Mouse (Mus musculus) megakaryocyte, embryonic 14.5 days (primary cell): ENCODE data around the gene Exoc3. TPM values are rescaled to one million over a fixed set of nuclear protein-coding genes. Genes with fewer than 3 reads are reported as not detected.

Experiments used
- H3K27me3 ChIP-seq: replicated peaks from 2 replicates; pipeline ENCODE3; 2012; ENCODE audit warnings: inconsistent platforms
- H3K36me3 ChIP-seq: replicated peaks from 2 replicates; pipeline ENCODE3; 2012; ENCODE audit warnings: low read length, inconsistent platforms, mixed read lengths
- H3K4me1 ChIP-seq: 2 replicates; pipeline ENCODE4 v1.6.1; 2012; ENCODE audit warnings: inconsistent platforms
- H3K4me3 ChIP-seq: replicated peaks from 2 replicates; pipeline ENCODE3; 2012; ENCODE audit warnings: moderate library complexity, mild to moderate bottlenecking, inconsistent platforms
- H3K9me3 ChIP-seq: 2 replicates; pipeline ENCODE4 v1.6.1; 2012; ENCODE audit warnings: inconsistent platforms
- FLI1 ChIP-seq: IDR thresholded peaks from 2 replicates; pipeline ENCODE4 v1.6.1; 2012; ENCODE audit warnings: low read length, inconsistent platforms, mixed read lengths
- GATA1 ChIP-seq: IDR thresholded peaks from 3 replicates; pipeline ENCODE4 v1.6.1; 2012; ENCODE audit warnings: mixed read lengths, low read length, inconsistent platforms, borderline replicate concordance
- polyA plus RNA-seq: library from polyadenylated mRNA; stranded (reverse); fragments of >175 nt; gene quantifications from 2 replicates; pipeline ENCODE4 v1.2.3, GENCODE M21; 2012; ENCODE audit warnings: low replicate concordance; ENCODE audit not compliant: insufficient read depth

Gene Exoc3
- polyA plus RNA-seq, 1 experiment = 18.1 TPM

DNA sequence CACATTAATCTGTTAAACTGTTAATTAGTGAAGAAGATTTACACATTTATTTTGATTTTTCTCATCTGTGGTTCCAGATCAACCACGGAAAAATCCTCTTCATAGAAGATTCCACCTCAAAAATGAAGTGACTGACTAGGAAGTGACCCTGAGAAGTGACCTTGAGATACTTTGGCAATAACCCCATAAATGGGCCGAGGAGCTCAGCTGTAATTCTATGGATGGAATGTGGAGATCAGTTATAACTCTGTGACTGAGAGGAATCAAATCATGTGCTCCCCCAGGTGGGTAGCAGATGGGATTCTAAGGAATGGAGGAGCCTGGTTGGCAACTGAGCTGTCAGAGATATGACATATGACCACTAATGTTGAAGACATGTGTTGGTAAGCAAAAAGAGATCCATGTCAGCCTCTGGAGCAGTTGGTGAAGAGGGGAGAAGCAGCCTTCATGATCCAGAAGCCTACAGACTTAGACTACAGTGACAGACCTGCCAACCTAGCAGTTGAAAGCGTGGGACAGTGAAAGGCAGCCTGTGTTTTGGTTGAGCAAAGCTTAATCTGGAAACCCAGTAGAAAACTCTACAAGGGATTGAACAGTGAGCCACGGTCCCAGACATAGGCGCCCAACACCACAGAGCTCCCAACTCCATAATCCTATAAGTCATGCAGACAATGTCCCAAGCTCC is 25.4 kb downstream of the Exoc3 start:
- Histone ChIP-seq H3K4me3 (no peak overlapping the region), H3K4me1 (0 out of 2 replicates have a peak, but pooled peaks cover 4% of the 10 kb centered on the region), H3K36me3 (peaks cover 62% of the 10 kb centered on the region), H3K27me3 (no peaks in the 10 kb centered on the region), H3K9me3 (no peaks in the 10 kb centered on the region)
- TF ChIP-seq GATA1 = no peak
- TF ChIP-seq FLI1 = no peak

DNA sequence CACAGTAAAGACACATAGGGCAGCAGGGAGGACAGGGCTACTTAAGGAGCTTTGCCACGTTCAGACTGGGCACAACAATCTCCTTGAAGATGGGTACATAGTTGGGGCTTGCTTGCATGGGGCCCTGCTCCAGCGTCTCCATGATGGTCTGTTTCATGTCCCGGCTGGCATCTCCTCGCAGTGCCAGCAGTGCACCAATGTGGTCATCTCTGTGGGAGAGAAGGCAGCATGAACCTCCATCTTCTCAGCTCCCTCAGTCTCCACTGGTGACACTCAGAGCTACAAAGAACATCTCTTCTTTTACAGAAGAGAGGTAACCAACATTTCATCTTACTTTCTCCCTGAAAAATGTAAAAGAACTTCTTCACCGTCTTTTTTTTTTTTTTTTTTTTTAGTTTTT is 36.5 kb downstream of the Exoc3 start:
- no peak overlapping the region for H3K4me3 ChIP-seq
- peaks cover 73% of the 10 kb centered on the region for H3K36me3 ChIP-seq
- TF ChIP-seq GATA1 (no peak), FLI1 (no peak)
- peaks cover 5% of the 10 kb centered on the region; the same call in 1 of the 2 replicates for H3K4me1 ChIP-seq
- H3K9me3 ChIP-seq = no peaks in the 10 kb centered on the region
- H3K27me3 ChIP-seq = peaks cover 2% of the 10 kb centered on the region

DNA sequence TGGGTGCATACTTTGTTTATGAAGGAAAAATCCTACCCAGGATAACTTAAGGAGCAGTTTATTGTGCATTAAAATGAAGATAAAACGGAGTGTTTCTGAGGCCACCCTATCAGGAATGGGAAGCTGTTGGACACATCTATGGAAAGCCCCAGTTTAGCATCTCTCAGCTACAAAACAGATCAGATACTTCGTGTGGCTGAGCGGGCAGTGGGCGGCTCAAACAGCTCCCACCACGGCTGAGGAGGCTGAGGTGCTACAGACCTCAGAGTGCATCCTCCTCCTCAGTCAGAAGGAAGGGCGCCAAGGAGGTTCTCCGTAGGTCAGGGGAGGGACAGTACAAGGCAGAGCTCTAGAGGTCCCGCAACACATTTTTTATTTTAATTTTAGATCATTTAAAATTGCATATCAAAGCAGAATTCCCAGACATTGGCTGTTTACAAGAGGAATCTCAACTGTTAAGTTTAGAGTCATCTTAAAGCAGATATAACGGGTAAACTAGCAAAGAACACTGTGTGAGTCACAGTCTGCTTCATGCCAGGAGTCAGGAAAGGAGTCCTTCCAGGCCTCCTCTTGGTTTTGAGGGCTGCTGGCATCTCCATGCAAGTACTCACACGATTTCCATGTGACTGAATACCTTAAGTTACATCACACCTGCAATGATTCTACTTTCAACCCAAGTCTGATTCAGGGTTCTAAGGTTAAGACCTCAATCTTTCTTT is 38.9 kb downstream of the Exoc3 start:
- H3K27me3 ChIP-seq = peaks cover 18% of the 10 kb centered on the region
- peaks cover 4% of the 10 kb centered on the region for H3K9me3 ChIP-seq
- H3K4me3 ChIP-seq = no peak overlapping the region
- no peak for TF ChIP-seq FLI1
- TF ChIP-seq GATA1 = no peak
- peaks cover 12% of the 10 kb centered on the region; the same call in 1 of the 2 replicates for H3K4me1 ChIP-seq
- peaks cover 54% of the 10 kb centered on the region for H3K36me3 ChIP-seq

DNA sequence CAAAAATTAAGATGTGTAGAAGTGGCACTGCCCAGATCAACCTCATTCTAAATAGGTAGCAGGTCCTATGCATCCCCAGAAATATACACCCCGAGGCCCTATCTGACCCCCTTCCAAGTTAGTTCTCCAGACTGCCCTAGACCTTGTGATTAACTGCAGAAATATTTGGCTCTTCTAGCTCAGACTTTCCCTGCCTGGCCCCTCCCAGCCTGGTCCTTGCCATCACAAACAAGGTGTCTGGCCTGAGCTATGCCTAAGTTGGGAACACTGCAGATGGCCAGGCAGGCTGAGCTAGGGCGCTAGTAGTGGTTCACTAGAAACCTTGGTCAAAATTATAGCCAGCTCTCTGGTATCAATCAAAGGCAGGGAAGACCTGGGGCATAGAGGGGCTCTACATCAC is 41.0 kb downstream of the Exoc3 start:
- TF ChIP-seq GATA1 (no peak), FLI1 (no peak)
- Histone ChIP-seq H3K4me3 (no peak overlapping the region), H3K9me3 (peaks cover 9% of the 10 kb centered on the region), H3K36me3 (peaks cover 33% of the 10 kb centered on the region), H3K4me1 (peaks cover 12% of the 10 kb centered on the region; the same call in 1 of the 2 replicates), H3K27me3 (peaks cover 31% of the 10 kb centered on the region)

DNA sequence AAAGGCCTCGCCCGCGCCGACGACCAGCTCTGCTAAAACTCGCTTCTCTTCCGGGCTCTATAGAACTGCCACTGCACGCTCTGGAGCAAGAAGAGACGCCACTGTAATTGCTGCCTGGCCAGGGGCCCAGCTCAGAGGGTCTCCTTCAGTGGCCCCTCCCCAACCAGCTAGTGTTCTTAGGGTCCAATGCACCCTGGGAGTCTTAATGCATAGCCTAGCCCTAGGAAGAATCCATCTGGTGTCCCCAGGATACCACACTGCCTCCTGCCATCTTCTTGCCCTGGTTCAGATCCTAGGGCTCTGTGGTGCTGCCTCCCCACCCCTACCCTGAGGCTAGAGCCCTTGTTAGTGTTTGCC is 41.5 kb downstream of the Exoc3 start:
- H3K9me3 ChIP-seq = peaks cover 9% of the 10 kb centered on the region
- H3K27me3 ChIP-seq = peaks cover 31% of the 10 kb centered on the region
- peak overlapping the region; percentile 88 for H3K4me3 ChIP-seq
- H3K36me3 ChIP-seq = peaks cover 30% of the 10 kb centered on the region
- no peak for TF ChIP-seq GATA1
- TF ChIP-seq FLI1 = no peak
- H3K4me1 ChIP-seq = peaks cover 12% of the 10 kb centered on the region; the same call in 1 of the 2 replicates

DNA sequence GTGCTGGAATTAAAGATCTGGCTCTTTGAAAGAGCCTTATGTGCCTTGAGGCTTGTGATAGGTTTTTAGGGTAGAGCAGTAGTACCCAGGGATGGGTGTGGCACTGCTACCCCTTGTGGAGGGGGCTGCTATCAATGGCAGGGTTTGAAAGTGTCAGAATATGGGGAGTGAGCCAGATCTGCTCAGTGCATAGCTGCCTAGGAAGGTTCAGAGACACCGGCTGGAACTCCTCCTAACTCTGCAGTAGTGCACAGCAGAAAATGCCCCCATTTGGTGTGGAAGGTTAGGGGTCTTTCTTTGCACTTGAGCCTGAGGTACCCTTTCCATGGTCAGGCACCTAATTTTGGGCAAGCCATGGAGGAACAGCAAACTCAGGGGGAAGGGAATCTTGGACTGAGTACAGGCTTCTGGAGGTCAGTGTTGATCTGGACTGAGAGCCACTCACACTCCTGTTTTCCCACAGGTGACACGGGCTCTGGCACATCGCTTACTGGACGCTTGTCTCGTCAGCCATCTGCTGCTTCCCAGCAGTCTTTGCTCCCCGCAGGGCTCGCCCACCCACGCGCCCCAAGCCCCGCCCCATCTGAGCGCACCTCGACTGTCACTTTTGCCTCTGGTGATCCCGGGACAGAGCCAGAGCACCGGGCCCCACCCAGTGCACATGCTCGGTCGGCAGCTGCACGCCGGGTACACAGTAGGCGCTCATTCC is 42.0 kb downstream of the Exoc3 start:
- Histone ChIP-seq H3K27me3 (peaks cover 32% of the 10 kb centered on the region), H3K36me3 (peaks cover 25% of the 10 kb centered on the region), H3K4me3 (peak overlapping the region; percentile 88), H3K4me1 (peaks cover 12% of the 10 kb centered on the region; the same call in 1 of the 2 replicates), H3K9me3 (peaks cover 9% of the 10 kb centered on the region)
- no peak for TF ChIP-seq FLI1
- no peak for TF ChIP-seq GATA1

DNA sequence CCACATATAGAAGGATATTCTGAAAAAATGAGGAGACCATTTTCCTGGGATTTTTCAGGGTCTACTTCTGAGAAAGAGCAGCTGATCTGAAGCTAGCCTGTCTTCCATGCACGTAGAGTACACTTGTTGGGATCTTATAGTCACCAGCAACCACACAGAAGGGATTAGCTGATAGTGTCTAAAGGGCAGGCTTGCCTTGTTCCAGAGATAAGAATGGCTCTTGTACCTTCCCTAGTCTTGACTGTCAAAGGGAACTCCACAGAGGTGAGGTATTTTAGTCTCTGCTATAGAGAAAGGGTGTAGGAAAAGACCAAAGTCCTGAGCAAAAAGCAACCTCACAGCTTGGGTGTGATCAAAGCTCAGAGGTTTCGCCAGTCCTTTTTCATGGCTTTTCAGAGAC is 61.2 kb downstream of the Exoc3 start:
- Histone ChIP-seq H3K4me3 (no peak overlapping the region), H3K36me3 (no peaks in the 10 kb centered on the region), H3K4me1 (peaks cover 17% of the 10 kb centered on the region), H3K27me3 (peaks cover 13% of the 10 kb centered on the region), H3K9me3 (no peaks in the 10 kb centered on the region)
- TF ChIP-seq GATA1 (no peak), FLI1 (no peak)

DNA sequence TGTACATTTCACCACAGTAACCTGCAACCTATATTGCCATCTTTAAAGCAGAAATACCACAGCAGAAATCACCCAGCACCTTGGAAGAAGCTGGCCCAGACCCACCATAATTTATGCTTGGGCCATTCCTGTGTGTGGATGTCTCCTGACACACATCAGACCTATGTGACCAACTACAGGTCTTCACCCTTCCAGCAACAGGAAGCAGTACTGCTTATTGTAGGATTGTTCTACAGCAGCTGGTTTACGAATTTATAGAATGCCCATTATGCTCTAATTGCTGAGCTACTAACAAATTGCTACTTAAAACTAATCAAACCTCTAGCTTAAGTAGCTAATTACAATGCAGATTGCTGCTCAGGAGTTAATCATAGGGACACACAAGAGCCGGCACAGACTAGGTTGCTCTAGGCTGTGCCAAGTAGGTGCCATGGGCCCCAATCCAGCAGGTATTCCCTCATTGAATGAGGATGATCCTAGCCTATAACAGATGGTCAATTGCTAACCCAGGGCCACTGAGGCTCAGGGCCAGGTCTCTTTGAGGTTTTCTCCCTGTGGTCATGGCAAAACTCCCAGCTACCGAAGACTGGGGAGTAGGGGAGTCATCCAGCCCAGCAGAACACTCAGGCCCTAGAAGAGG is 62.4 kb downstream of the Exoc3 start:
- no peak overlapping the region for H3K4me3 ChIP-seq
- peaks cover 17% of the 10 kb centered on the region for H3K4me1 ChIP-seq
- H3K9me3 ChIP-seq = no peaks in the 10 kb centered on the region
- no peaks in the 10 kb centered on the region for H3K36me3 ChIP-seq
- TF ChIP-seq GATA1 (no peak), FLI1 (no peak)
- H3K27me3 ChIP-seq = peaks cover 13% of the 10 kb centered on the region

DNA sequence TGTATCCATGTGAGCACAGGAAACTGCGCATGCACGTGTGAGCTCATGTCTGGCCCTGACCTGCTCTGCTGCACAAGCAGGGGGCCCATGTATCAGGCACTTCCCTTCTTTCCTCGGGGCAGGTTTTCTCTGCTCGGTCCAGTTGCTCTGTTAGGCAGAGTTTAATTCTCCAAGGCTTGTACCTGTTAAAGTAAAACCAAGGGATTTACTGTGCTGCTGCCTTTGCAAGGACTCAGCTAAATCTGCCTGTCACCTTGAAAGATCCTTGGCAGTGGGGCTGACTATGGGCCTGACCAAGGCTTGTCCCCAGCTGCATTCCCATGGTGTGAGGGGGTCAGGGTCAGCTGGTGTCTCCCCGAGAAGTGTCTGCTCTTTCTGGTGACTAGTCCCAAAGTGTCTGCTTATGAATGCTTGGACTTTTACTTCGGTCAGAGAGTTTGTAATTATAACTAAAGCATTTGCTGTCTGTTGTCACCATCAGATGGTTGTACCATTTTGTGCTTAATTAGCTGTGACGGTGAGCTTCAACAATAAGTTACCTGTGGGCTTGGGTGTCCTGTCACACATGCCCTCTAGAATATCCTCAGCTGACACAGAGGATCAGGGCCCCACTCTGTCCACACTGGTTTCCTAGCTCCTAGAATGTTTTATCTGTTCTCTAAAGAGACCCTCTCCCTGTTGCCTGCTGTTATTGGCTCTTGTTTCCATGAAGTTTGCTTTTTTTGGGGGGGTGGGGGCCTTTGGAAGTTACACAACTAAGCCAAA is 64.2 kb downstream of the Exoc3 start:
- Histone ChIP-seq H3K9me3 (no peaks in the 10 kb centered on the region), H3K27me3 (peaks cover 7% of the 10 kb centered on the region), H3K4me3 (no peak overlapping the region), H3K4me1 (peaks cover 24% of the 10 kb centered on the region), H3K36me3 (no peaks in the 10 kb centered on the region)
- no peak for TF ChIP-seq FLI1
- TF ChIP-seq GATA1 = no peak
